Mouse (Mus musculus) testis, adult 2 months (tissue): ENCODE measurements around the gene Prkcd. TPM values are rescaled to one million over a fixed set of nuclear protein-coding genes. Genes with fewer than 3 reads are reported as not detected.

Experiments
- H3K27ac ChIP-seq: fragments of 200-500 bp; 2 replicates; pipeline ENCODE4 v1.5.1; 2012; ENCODE audit warnings: low read depth, low read length; ENCODE audit not compliant: control insufficient read depth, insufficient read depth
- H3K27me3 ChIP-seq: fragments of 200-500 bp; 2 replicates; pipeline ENCODE4 v1.6.1; 2012; ENCODE audit warnings: mild to moderate bottlenecking, low read length, moderate library complexity; ENCODE audit not compliant: control insufficient read depth, insufficient read depth
- H3K36me3 ChIP-seq: fragments of 200-500 bp; 2 replicates; pipeline ENCODE4 v1.6.1; 2012; ENCODE audit warnings: mild to moderate bottlenecking, low read length; ENCODE audit not compliant: control insufficient read depth, insufficient read depth
- H3K4me1 ChIP-seq: fragments of 200-500 bp; 2 replicates; pipeline ENCODE4 v1.6.1; 2012; ENCODE audit warnings: low read length; ENCODE audit not compliant: control insufficient read depth, insufficient read depth
- H3K4me3 ChIP-seq: fragments of 200-500 bp; 2 replicates; pipeline ENCODE4 v1.5.1; 2012; ENCODE audit warnings: low read depth, mild to moderate bottlenecking, low read length, moderate library complexity, mixed read lengths; ENCODE audit not compliant: control insufficient read depth
- CTCF ChIP-seq: fragments of 200-500 bp; IDR thresholded peaks from 2 replicates; pipeline ENCODE4 v1.5.1; 2012; ENCODE audit warnings: low read depth, mild to moderate bottlenecking, inconsistent platforms, low read length, moderate library complexity; ENCODE audit not compliant: control insufficient read depth, insufficient read depth, insufficient replicate concordance
- POLR2A ChIP-seq: fragments of 200-500 bp; IDR thresholded peaks from 2 replicates; pipeline ENCODE4 v1.6.1; 2012; ENCODE audit warnings: low read depth, mild to moderate bottlenecking, inconsistent platforms, low read length, moderate library complexity; ENCODE audit not compliant: control insufficient read depth
- polyA plus RNA-seq: library from polyadenylated mRNA; depleted of rRNA; stranded (reverse); fragments of >200 nt; gene quantifications from 2 replicates; pipeline ENCODE4 v1.2.3, GENCODE M21; 2012

Prkcd gene
- polyA plus RNA-seq, 1 experiment: 240 TPM

GRCm38 (mm10) chr14:30606817-30607216 lies 19.2 kb downstream of the Prkcd start:
- peak overlapping the region; percentile 83 for H3K4me3 ChIP-seq
- H3K27me3 ChIP-seq: no peaks in the 10 kb centered on the region
- TF ChIP-seq POLR2A (peak; percentile 12; the same call in 1 of the 2 replicates), CTCF (no peak)
- H3K4me1 ChIP-seq: no peaks in the 10 kb centered on the region
- no peaks in the 10 kb centered on the region for H3K36me3 ChIP-seq
- no peak overlapping the region for H3K27ac ChIP-seq

- TF ChIP-seq POLR2A: no peak
- TF ChIP-seq CTCF: no peak
- Histone ChIP-seq H3K4me3 (no peak overlapping the region), H3K4me1 (no peaks in the 10 kb centered on the region), H3K36me3 (no peaks in the 10 kb centered on the region), H3K27me3 (no peaks in the 10 kb centered on the region), H3K27ac (no peak overlapping the region)
These were observed 28.9 kb downstream of the Prkcd start for GRCm38 (mm10) chr14:30597142-30597541.

GRCm38 (mm10) chr14:30596407-30596806 lies 29.6 kb downstream of the Prkcd start:
- H3K4me3 ChIP-seq: no peak overlapping the region
- no peaks in the 10 kb centered on the region for H3K36me3 ChIP-seq
- no peak for TF ChIP-seq CTCF
- TF ChIP-seq POLR2A: no peak
- no peaks in the 10 kb centered on the region for H3K4me1 ChIP-seq
- no peak overlapping the region for H3K27ac ChIP-seq
- no peaks in the 10 kb centered on the region for H3K27me3 ChIP-seq

GRCm38 (mm10) chr14:30595576-30596313 lies 30.3 kb downstream of the Prkcd start:
- Histone ChIP-seq H3K36me3 (no peaks in the 10 kb centered on the region), H3K4me1 (no peaks in the 10 kb centered on the region), H3K4me3 (no peak overlapping the region), H3K27ac (no peak overlapping the region), H3K27me3 (no peaks in the 10 kb centered on the region)
- no peak for TF ChIP-seq CTCF
- no peak for TF ChIP-seq POLR2A

GRCm38 (mm10) chr14:30594092-30594695 lies 31.8 kb downstream of the Prkcd start:
- no peak overlapping the region for H3K4me3 ChIP-seq
- TF ChIP-seq POLR2A: no peak
- TF ChIP-seq CTCF: no peak
- H3K36me3 ChIP-seq: no peaks in the 10 kb centered on the region
- peak overlapping the region; percentile 46 for H3K27ac ChIP-seq
- no peaks in the 10 kb centered on the region for H3K27me3 ChIP-seq
- no peaks in the 10 kb centered on the region for H3K4me1 ChIP-seq

GRCm38 (mm10) chr14:30593279-30594091 lies 32.5 kb downstream of the Prkcd start:
- Histone ChIP-seq H3K4me3 (no peak overlapping the region), H3K27ac (peak overlapping the region; percentile 46), H3K27me3 (no peaks in the 10 kb centered on the region)

GRCm38 (mm10) chr14:30591417-30591816 lies 34.6 kb downstream of the Prkcd start:
- TF ChIP-seq POLR2A: no peak
- TF ChIP-seq CTCF: peak; percentile 91; the same call in 1 of the 2 replicates
- H3K4me1 ChIP-seq: no peaks in the 10 kb centered on the region
- no peak overlapping the region for H3K4me3 ChIP-seq
- no peaks in the 10 kb centered on the region for H3K36me3 ChIP-seq
- H3K27me3 ChIP-seq: no peaks in the 10 kb centered on the region
- no peak overlapping the region for H3K27ac ChIP-seq

More at GRCm38 (mm10) chr14:30593279-30594091, 32.5 kb downstream of the Prkcd start:
- Histone ChIP-seq H3K36me3 (no peaks in the 10 kb centered on the region), H3K4me1 (no peaks in the 10 kb centered on the region)
- TF ChIP-seq POLR2A (no peak), CTCF (no peak)
